Mouse (Mus musculus): ENCODE results near the gene Olfr1264.

The Olfr1264 gene

GRCm38 (mm10) chr2:90025477-90025876, at the start of gene Olfr1264:
Gene Olfr1264 (minus strand): TSS chr2:90025577.
- no peak for DNase-seq (ENCODE audit: low spot score in 2 of 2)

- DNase-seq (ENCODE audit: low spot score in 2 of 2) = no peak
Observed at GRCm38 (mm10) chr2:90070065-90070464, 44.7 kb upstream of the Olfr1264 start.

- DNase-seq (ENCODE audit: low spot score in 2 of 2) = no peak
Observed at GRCm38 (mm10) chr2:90063494-90063893, 38.1 kb upstream of the Olfr1264 start, which contains the start of gene Olfr140. Gene Olfr140 (minus strand): TSS chr2:90063594.

GRCm38 (mm10) chr2:90035037-90035436, 9.7 kb upstream of the Olfr1264 start, which contains the start of gene Olfr1265:
Gene Olfr1265 (plus strand): TSS chr2:90035337.
- no peak for DNase-seq (ENCODE audit: low spot score in 2 of 2)

GRCm38 (mm10) chr2:90011831-90012230, 13.5 kb downstream of the Olfr1264 start, which contains the start of gene Olfr1263:
Gene Olfr1263 (plus strand): TSS chr2:90012131.
- no peak for DNase-seq (ENCODE audit: low spot score in 2 of 2)

- DNase-seq (ENCODE audit: low spot score in 2 of 2) = no peak
Observed at GRCm38 (mm10) chr2:89999845-90000244, 25.5 kb downstream of the Olfr1264 start, which contains the start of gene Olfr1262. Gene Olfr1262 (plus strand): TSS chr2:90000145.

GRCm38 (mm10) chr2:89990921-89991320, 34.5 kb downstream of the Olfr1264 start, which contains the start of gene Olfr1261:
Gene Olfr1261 (plus strand): TSS chr2:89991221.
- DNase-seq (ENCODE audit: low spot score in 2 of 2) = no peak

GRCm38 (mm10) chr2:89977709-89978108, 47.7 kb downstream of the Olfr1264 start:
- DNase-seq (ENCODE audit: low spot score in 2 of 2) = no peak

GRCm38 (mm10) chr2:89974184-89974583, 51.2 kb downstream of the Olfr1264 start, which contains the start of gene Olfr1260:
Gene Olfr1260 (plus strand): TSS chr2:89974340.
- DNase-seq (ENCODE audit: low spot score in 2 of 2) = no peak
